Mouse (Mus musculus): Measurements from ENCODE around the gene AW551984. TPM values are rescaled to one million over a fixed set of nuclear protein-coding genes. Genes with fewer than 3 reads are reported as not detected.

AW551984 gene
- total RNA-seq (2021) (under 1 TPM; 0.14 to 0.26 TPM), polyA plus RNA-seq (2012; rRNA removed) (0.20 and 0.67 TPM in 2 replicates)
- long read RNA-seq: 0 reads

- Histone ChIP-seq H3K4me3 (0 out of 2 replicates have a peak within 1 kb of the TSS, but pooled peaks have one; percentile 12), H3K79me2 (replicated peaks; ENCODE audit: control insufficient read depth, insufficient read depth, low read length) (no peaks in the 10 kb centered on the region), H3K36me3 (ENCODE audit: control insufficient read depth, insufficient read depth, low read length) (no peaks in the 10 kb centered on the region), H3K27ac (no peak within 1 kb of the TSS), H3K27me3 (ENCODE audit: control insufficient read depth, insufficient read depth, low read length) (no peaks in the 10 kb centered on the region), H3K4me1 (ENCODE audit: control insufficient read depth, insufficient read depth, low read length) (no peaks in the 10 kb centered on the region), H3K9ac (ENCODE audit: low read depth, low read length) (no peak within 1 kb of the TSS)
- intact Hi-C loops (cut with DNase I): no loop called here
- TF ChIP-seq CTCF (IDR thresholded peaks at IDR 0.05): no peak
- TF ChIP-seq EP300 (IDR thresholded peaks at IDR 0.05; ENCODE audit: insufficient read depth, low read depth, low read length): no peak
- TF ChIP-seq POLR2A (IDR thresholded peaks at IDR 0.05; ENCODE audit: insufficient read depth, low read depth, low read length): no peak
- WGBS: 2% methylated on average over 8 of the region's 8 CpGs
- DNase-seq: peak; percentile 2 to 17
These were observed at the start of gene AW551984 for GRCm38 (mm10) chr9:39603999-39604453. AW551984 (minus strand) TSS chr9:39604403.

- TF ChIP-seq POLR2A (IDR thresholded peaks at IDR 0.05; ENCODE audit: insufficient read depth, low read depth, low read length): no peak
- TF ChIP-seq EP300 (IDR thresholded peaks at IDR 0.05; ENCODE audit: insufficient read depth, low read depth, low read length): no peak
- TF ChIP-seq CTCF (IDR thresholded peaks at IDR 0.05): no peak
- H3K4me1 ChIP-seq (ENCODE audit: control insufficient read depth, insufficient read depth, low read length): no peaks in the 10 kb centered on the region
- H3K9ac ChIP-seq (ENCODE audit: low read depth, low read length): no peak overlapping the region
- intact Hi-C loops (cut with DNase I): no loop called here
- H3K27me3 ChIP-seq (ENCODE audit: control insufficient read depth, insufficient read depth, low read length): no peaks in the 10 kb centered on the region
- H3K36me3 ChIP-seq (ENCODE audit: control insufficient read depth, insufficient read depth, low read length): no peaks in the 10 kb centered on the region
- DNase-seq: no peak
- H3K79me2 ChIP-seq (replicated peaks; ENCODE audit: control insufficient read depth, insufficient read depth, low read length): no peaks in the 10 kb centered on the region
- no peak overlapping the region for H3K27ac ChIP-seq
- H3K4me3 ChIP-seq: no peak overlapping the region
- WGBS: 82% methylated on average over 4 of the region's 4 CpGs
These were observed 43.2 kb upstream of the AW551984 start for GRCm38 (mm10) chr9:39647382-39647781.

GRCm38 (mm10) chr9:39644785-39645184 lies 40.6 kb upstream of the AW551984 start, which contains the start of gene Olfr961:
Olfr961 (plus strand) TSS chr9:39645085.
- H3K4me1 ChIP-seq (ENCODE audit: control insufficient read depth, insufficient read depth, low read length): no peaks in the 10 kb centered on the region
- no peak within 1 kb of the TSS for H3K4me3 ChIP-seq
- no peak within 1 kb of the TSS for H3K9ac ChIP-seq (ENCODE audit: low read depth, low read length)
- H3K27ac ChIP-seq: no peak within 1 kb of the TSS
- TF ChIP-seq CTCF (IDR thresholded peaks at IDR 0.05): no peak
- no peak for TF ChIP-seq EP300 (IDR thresholded peaks at IDR 0.05; ENCODE audit: insufficient read depth, low read depth, low read length)
- TF ChIP-seq POLR2A (IDR thresholded peaks at IDR 0.05; ENCODE audit: insufficient read depth, low read depth, low read length): no peak
- DNase-seq: no peak
- no peaks in the 10 kb centered on the region for H3K79me2 ChIP-seq (replicated peaks; ENCODE audit: control insufficient read depth, insufficient read depth, low read length)
- H3K36me3 ChIP-seq (ENCODE audit: control insufficient read depth, insufficient read depth, low read length): no peaks in the 10 kb centered on the region
- H3K27me3 ChIP-seq (ENCODE audit: control insufficient read depth, insufficient read depth, low read length): no peaks in the 10 kb centered on the region
- intact Hi-C loops (cut with DNase I): no loop called here

- H3K27ac ChIP-seq: no peak overlapping the region
- H3K27me3 ChIP-seq (ENCODE audit: control insufficient read depth, insufficient read depth, low read length): no peaks in the 10 kb centered on the region
- no peak for TF ChIP-seq EP300 (IDR thresholded peaks at IDR 0.05; ENCODE audit: insufficient read depth, low read depth, low read length)
- TF ChIP-seq CTCF (IDR thresholded peaks at IDR 0.05): no peak
- no peak for TF ChIP-seq POLR2A (IDR thresholded peaks at IDR 0.05; ENCODE audit: insufficient read depth, low read depth, low read length)
- WGBS: 15% methylated on average over 4 of the region's 4 CpGs
- H3K79me2 ChIP-seq (replicated peaks; ENCODE audit: control insufficient read depth, insufficient read depth, low read length): no peaks in the 10 kb centered on the region
- H3K36me3 ChIP-seq (ENCODE audit: control insufficient read depth, insufficient read depth, low read length): no peaks in the 10 kb centered on the region
- H3K4me3 ChIP-seq: no peak overlapping the region
- DNase-seq: no peak
- intact Hi-C loops (cut with DNase I): no loop called here
- no peaks in the 10 kb centered on the region for H3K4me1 ChIP-seq (ENCODE audit: control insufficient read depth, insufficient read depth, low read length)
- H3K9ac ChIP-seq (ENCODE audit: low read depth, low read length): no peak overlapping the region
These were observed 29.9 kb upstream of the AW551984 start for GRCm38 (mm10) chr9:39633913-39634594.

DNA sequence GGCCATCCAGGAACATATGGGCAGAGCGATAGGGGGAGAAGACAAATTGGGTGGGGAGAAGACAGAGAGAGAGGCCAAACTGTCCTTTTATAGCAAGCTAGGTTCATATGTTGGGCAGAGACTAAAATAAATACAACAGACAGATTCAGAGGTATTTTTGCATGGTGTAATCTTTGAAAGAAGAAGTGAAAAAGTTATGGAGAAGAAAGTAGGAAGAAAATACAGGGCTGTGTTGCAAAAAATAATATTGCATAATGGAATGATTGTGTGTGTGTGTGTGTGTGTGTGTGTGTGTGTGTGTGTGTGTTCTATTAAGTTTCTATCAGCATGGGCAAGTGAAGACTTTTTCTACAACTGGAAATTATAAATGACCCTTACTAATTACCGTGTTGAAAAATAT lies 24.9 kb upstream of the AW551984 start:
- no peak for TF ChIP-seq EP300 (IDR thresholded peaks at IDR 0.05; ENCODE audit: insufficient read depth, low read depth, low read length)
- no peak for TF ChIP-seq POLR2A (IDR thresholded peaks at IDR 0.05; ENCODE audit: insufficient read depth, low read depth, low read length)
- TF ChIP-seq CTCF (IDR thresholded peaks at IDR 0.05): no peak
- Histone ChIP-seq H3K9ac (ENCODE audit: low read depth, low read length) (no peak overlapping the region), H3K36me3 (ENCODE audit: control insufficient read depth, insufficient read depth, low read length) (no peaks in the 10 kb centered on the region), H3K4me1 (ENCODE audit: control insufficient read depth, insufficient read depth, low read length) (no peaks in the 10 kb centered on the region), H3K79me2 (replicated peaks; ENCODE audit: control insufficient read depth, insufficient read depth, low read length) (no peaks in the 10 kb centered on the region), H3K27ac (no peak overlapping the region), H3K4me3 (no peak overlapping the region), H3K27me3 (ENCODE audit: control insufficient read depth, insufficient read depth, low read length) (no peaks in the 10 kb centered on the region)
- DNase-seq: no peak
- intact Hi-C loops (cut with DNase I): no loop called here
- WGBS: 68% methylated on average over 2 of the region's 2 CpGs

DNA sequence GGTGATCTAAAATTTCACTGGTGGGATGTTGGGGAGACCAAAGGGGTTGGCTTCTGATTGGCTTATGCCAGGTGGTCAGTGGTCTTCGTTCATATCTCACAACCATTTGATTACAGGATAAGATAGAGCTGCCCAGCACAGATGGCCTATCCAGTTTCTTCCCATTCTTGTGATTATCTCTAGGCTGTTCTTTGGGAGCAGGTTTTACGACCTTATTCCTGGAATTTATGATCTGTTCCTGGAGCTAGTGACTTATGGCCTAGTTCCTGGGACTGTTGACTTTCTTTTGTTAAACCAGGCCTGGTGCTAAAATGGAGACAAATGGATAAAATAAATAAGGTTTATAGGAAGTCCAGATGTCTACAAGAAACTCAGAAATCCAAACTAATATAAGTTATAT lies 20.5 kb upstream of the AW551984 start:
- Histone ChIP-seq H3K36me3 (ENCODE audit: control insufficient read depth, insufficient read depth, low read length) (no peaks in the 10 kb centered on the region), H3K4me1 (ENCODE audit: control insufficient read depth, insufficient read depth, low read length) (no peaks in the 10 kb centered on the region), H3K27ac (no peak overlapping the region), H3K4me3 (no peak overlapping the region), H3K27me3 (ENCODE audit: control insufficient read depth, insufficient read depth, low read length) (no peaks in the 10 kb centered on the region), H3K9ac (ENCODE audit: low read depth, low read length) (no peak overlapping the region), H3K79me2 (replicated peaks; ENCODE audit: control insufficient read depth, insufficient read depth, low read length) (no peaks in the 10 kb centered on the region)
- TF ChIP-seq EP300 (IDR thresholded peaks at IDR 0.05; ENCODE audit: insufficient read depth, low read depth, low read length) (no peak), POLR2A (IDR thresholded peaks at IDR 0.05; ENCODE audit: insufficient read depth, low read depth, low read length) (no peak), CTCF (IDR thresholded peaks at IDR 0.05) (no peak)
- intact Hi-C loops (cut with DNase I): no loop called here
- no peak for DNase-seq
- WGBS: 62% methylated on average over 2 of the region's 2 CpGs

Measured in heart, adult 2 months (tissue).